Mouse (Mus musculus) liver, adult 2 months (tissue): ENCODE measurements around the gene Mok.

Source experiments
- CTCF ChIP-seq: fragments of 200-500 bp; IDR thresholded peaks from 2 replicates; pipeline ENCODE4 v1.5.1; 2011; ENCODE audit warnings: low read depth, low read length, control low read depth
- POLR2A ChIP-seq: fragments of 200-500 bp; IDR thresholded peaks from 2 replicates; pipeline ENCODE4 v1.6.1; 2011; ENCODE audit warnings: low read length, control low read depth; ENCODE audit not compliant: insufficient read depth; ENCODE audit errors: extremely low read depth

DNA sequence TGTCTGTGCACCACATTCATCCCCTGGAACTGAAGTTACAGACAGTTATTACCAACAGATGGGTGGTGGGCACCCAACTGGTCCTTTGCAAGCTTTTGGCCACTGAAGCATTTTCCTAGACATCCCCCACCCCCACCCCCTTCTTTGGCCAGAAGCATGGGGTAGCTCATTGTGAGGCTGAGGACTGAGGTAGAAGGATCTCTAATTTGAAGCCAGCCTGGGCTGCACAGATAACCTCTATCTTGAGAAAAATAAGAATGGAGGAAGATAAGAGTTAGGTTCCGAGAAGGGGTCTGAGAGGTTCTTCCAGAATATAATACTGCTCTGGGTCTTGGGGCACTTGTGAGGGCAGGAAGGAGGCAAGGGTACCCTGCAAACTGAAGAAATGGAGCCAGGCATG lies 58.5 kb downstream of the Mok start:
- TF ChIP-seq CTCF (no peak), POLR2A (no peak)
